Mouse (Mus musculus): ENCODE data around the gene Glt1d1. TPM values are rescaled to one million over a fixed set of nuclear protein-coding genes. Genes with fewer than 3 reads are reported as not detected.

Glt1d1 gene
- polyA plus RNA-seq, 1 experiment from 2014 or later, result 0.07 TPM

- peaks cover 11% of the 10 kb centered on the region; the same call in 1 of the 2 replicates for H3K36me3 ChIP-seq (ENCODE audit: control insufficient read depth, insufficient read depth)
- no peak overlapping the region for H3K4me2 ChIP-seq (ENCODE audit: low read depth, low read length)
- peaks cover 23% of the 10 kb centered on the region for H3K4me1 ChIP-seq (ENCODE audit: control insufficient read depth, low read depth, low read length)
- no peak overlapping the region for H3K9ac ChIP-seq (ENCODE audit: low read depth, low read length)
- WGBS (ENCODE audit: insufficient replicate concordance), result 74% methylated on average over 7 of the region's 7 CpGs
- H3K27ac ChIP-seq (ENCODE audit: low read length), result no peak overlapping the region
- no peak for ATAC-seq (ENCODE audit: low read depth)
- H3K27me3 ChIP-seq (ENCODE audit: control insufficient read depth, insufficient read depth, low read depth, low read length), result no peaks in the 10 kb centered on the region
- H3K9me3 ChIP-seq (replicated peaks; ENCODE audit: control insufficient read depth, low read length), result no peaks in the 10 kb centered on the region
- no peak overlapping the region for H3K4me3 ChIP-seq (ENCODE audit: low read depth, low read length)
These were observed 22.8 kb upstream of the Glt1d1 start for GRCm38 (mm10) chr5:127609191-127609714.

DNA sequence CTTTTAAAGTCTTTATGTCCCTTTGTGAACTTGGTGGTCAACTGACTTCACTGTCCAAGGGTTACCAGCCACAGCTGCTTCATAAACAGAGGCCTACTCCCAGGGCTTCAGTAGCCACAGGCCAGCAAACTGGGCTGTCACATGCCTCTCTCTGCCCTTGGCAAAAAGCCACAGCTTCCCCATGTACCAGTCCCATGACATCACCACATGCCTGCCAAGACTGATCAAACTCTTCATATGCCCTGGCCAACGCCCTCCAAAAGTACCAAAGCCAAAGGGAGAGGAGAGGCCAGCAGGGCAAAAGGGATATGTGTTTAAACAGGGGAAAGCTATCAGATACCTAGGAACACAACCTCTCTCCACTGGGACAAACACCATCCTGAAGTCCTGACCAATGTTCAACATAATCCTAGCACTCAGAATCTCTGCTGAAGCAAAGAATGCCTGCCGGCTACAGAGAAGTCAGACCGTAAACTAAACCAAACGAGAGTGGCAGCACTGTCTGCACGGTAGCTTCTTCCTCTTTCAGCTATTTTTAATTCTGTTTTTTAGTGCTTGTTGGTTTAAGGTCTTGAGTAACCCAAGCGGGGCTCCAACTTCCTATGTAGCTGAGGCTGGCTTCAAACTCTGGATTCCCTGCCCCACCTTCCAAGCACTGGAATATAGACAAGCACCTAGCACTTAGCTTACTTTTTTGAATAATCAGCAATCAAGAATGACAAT, 21.1 kb upstream of the Glt1d1 start:
- no peak overlapping the region for H3K4me3 ChIP-seq (ENCODE audit: low read depth, low read length)
- H3K27ac ChIP-seq (ENCODE audit: low read length), result peak overlapping the region; percentile 68
- no peaks in the 10 kb centered on the region for H3K27me3 ChIP-seq (ENCODE audit: control insufficient read depth, insufficient read depth, low read depth, low read length)
- peak; percentile 68 for ATAC-seq (ENCODE audit: low read depth)
- H3K4me1 ChIP-seq (ENCODE audit: control insufficient read depth, low read depth, low read length), result peaks cover 38% of the 10 kb centered on the region
- H3K4me2 ChIP-seq (ENCODE audit: low read depth, low read length), result no peak overlapping the region; the same call in 1 of the 2 replicates
- 21% methylated on average over 6 of the region's 6 CpGs for WGBS (ENCODE audit: insufficient replicate concordance)
- H3K36me3 ChIP-seq (ENCODE audit: control insufficient read depth, insufficient read depth), result peaks cover 10% of the 10 kb centered on the region; the same call in 1 of the 2 replicates
- no peak overlapping the region for H3K9ac ChIP-seq (ENCODE audit: low read depth, low read length)
- no peaks in the 10 kb centered on the region for H3K9me3 ChIP-seq (replicated peaks; ENCODE audit: control insufficient read depth, low read length)

DNA sequence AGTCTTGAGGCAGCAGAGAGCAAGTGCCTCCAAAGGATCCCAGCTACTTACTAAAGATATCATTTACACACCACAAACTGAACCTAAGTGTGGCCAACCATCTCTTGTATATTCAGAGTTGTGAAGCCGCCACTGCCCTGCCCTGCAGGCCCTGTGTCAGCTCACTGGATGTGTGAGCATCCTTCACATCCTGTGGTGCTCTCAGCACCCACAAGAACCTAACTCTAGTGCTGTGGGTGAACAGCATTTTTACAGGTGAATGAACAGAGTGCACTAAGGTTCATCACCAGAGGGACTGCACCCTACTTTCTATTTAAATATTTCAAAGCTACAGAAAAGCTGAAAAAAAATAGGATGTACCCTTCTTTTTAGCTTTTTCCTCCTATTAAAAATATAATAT, 20.2 kb upstream of the Glt1d1 start:
- Histone ChIP-seq H3K27ac (ENCODE audit: low read length) (no peak overlapping the region; the same call in 1 of the 2 replicates), H3K4me1 (ENCODE audit: control insufficient read depth, low read depth, low read length) (peaks cover 43% of the 10 kb centered on the region), H3K36me3 (ENCODE audit: control insufficient read depth, insufficient read depth) (peaks cover 7% of the 10 kb centered on the region; the same call in 1 of the 2 replicates), H3K9ac (ENCODE audit: low read depth, low read length) (no peak overlapping the region), H3K4me2 (ENCODE audit: low read depth, low read length) (no peak overlapping the region; the same call in 1 of the 2 replicates), H3K9me3 (replicated peaks; ENCODE audit: control insufficient read depth, low read length) (no peaks in the 10 kb centered on the region), H3K4me3 (ENCODE audit: low read depth, low read length) (no peak overlapping the region), H3K27me3 (ENCODE audit: control insufficient read depth, insufficient read depth, low read depth, low read length) (no peaks in the 10 kb centered on the region)
- ATAC-seq (ENCODE audit: low read depth), result no peak
- WGBS (ENCODE audit: insufficient replicate concordance), result 57% methylated on average over 1 of the region's 1 CpGs

DNA sequence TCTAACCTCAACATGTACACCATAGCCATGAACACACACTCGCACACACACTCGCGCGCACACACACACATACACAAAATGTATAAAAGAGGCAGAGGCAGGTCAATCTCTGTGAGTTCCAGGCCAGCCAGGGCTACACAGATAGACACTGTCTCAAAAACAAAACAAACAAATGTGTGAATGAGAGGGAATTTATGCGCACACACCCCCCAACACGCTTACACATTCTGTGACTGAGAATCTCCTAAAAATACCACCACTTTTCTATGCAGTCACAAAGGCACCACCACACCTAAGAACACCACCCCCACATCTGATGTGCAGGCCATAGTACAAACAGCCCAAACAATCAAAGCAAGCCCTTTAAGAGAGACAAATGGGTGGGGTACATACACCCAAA, 19.7 kb upstream of the Glt1d1 start:
- H3K4me1 ChIP-seq (ENCODE audit: control insufficient read depth, low read depth, low read length), result peaks cover 43% of the 10 kb centered on the region
- no peak overlapping the region for H3K9ac ChIP-seq (ENCODE audit: low read depth, low read length)
- H3K36me3 ChIP-seq (ENCODE audit: control insufficient read depth, insufficient read depth), result peaks cover 3% of the 10 kb centered on the region; the same call in 1 of the 2 replicates
- no peak overlapping the region for H3K27ac ChIP-seq (ENCODE audit: low read length)
- no peak for ATAC-seq (ENCODE audit: low read depth)
- H3K9me3 ChIP-seq (replicated peaks; ENCODE audit: control insufficient read depth, low read length), result no peaks in the 10 kb centered on the region
- no peak overlapping the region for H3K4me3 ChIP-seq (ENCODE audit: low read depth, low read length)
- no peaks in the 10 kb centered on the region for H3K27me3 ChIP-seq (ENCODE audit: control insufficient read depth, insufficient read depth, low read depth, low read length)
- no peak overlapping the region for H3K4me2 ChIP-seq (ENCODE audit: low read depth, low read length)
- WGBS (ENCODE audit: insufficient replicate concordance), result 88% methylated on average over 6 of the region's 6 CpGs

DNA sequence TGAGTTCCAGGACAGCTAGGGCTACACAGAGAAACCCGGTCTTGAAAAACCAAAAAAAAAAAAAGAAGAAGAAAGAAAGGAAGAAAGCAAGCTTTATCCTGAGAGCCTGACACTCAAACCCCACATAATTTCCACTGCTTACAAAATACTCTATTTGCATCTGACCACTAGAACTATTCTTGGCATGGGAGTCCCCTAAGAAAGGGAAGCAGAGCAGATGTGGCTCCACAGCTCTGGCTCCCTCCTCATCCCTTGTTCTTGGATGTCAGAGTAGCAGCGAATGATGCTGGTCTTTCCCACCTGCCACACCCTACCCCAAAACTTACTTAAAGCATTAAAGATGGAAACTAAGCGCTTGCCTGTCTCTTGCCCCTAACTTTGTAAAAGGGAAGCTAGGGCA, 16.6 kb upstream of the Glt1d1 start:
- Histone ChIP-seq H3K4me1 (ENCODE audit: control insufficient read depth, low read depth, low read length) (peaks cover 39% of the 10 kb centered on the region), H3K9me3 (replicated peaks; ENCODE audit: control insufficient read depth, low read length) (no peaks in the 10 kb centered on the region), H3K36me3 (ENCODE audit: control insufficient read depth, insufficient read depth) (no peaks in the 10 kb centered on the region), H3K27me3 (ENCODE audit: control insufficient read depth, insufficient read depth, low read depth, low read length) (no peaks in the 10 kb centered on the region), H3K9ac (ENCODE audit: low read depth, low read length) (no peak overlapping the region), H3K4me3 (ENCODE audit: low read depth, low read length) (peak overlapping the region; percentile 85), H3K27ac (ENCODE audit: low read length) (no peak overlapping the region; the same call in 1 of the 2 replicates), H3K4me2 (ENCODE audit: low read depth, low read length) (peak overlapping the region; percentile 83)
- 29% methylated on average over 3 of the region's 3 CpGs for WGBS (ENCODE audit: insufficient replicate concordance)
- no peak for ATAC-seq (ENCODE audit: low read depth)

DNA sequence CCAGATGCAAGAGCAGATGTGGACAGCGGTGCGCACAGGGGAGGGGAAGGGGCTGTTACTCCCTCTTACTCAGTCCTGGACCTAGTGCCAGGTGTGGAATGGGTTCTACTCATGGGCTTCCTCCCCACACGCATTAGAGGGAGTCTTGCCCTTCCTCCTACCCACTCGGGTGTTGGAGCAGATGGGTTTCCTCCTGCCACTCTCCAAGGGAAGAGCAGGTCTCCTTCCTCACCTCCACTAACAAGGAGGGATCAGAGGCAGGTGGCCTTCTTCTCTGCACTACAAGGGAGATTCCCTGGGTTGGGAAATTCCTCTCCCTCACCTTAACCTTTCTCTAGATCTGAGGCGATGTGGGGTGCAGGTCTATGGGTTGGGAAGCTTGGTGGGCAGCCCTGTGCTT, 15.9 kb upstream of the Glt1d1 start:
- Histone ChIP-seq H3K36me3 (ENCODE audit: control insufficient read depth, insufficient read depth) (no peaks in the 10 kb centered on the region), H3K9ac (ENCODE audit: low read depth, low read length) (peak overlapping the region; percentile 84), H3K4me2 (ENCODE audit: low read depth, low read length) (peak overlapping the region; percentile 83), H3K4me1 (ENCODE audit: control insufficient read depth, low read depth, low read length) (peaks cover 34% of the 10 kb centered on the region), H3K9me3 (replicated peaks; ENCODE audit: control insufficient read depth, low read length) (no peaks in the 10 kb centered on the region), H3K27ac (ENCODE audit: low read length) (no peak overlapping the region; the same call in 1 of the 2 replicates), H3K27me3 (ENCODE audit: control insufficient read depth, insufficient read depth, low read depth, low read length) (no peaks in the 10 kb centered on the region), H3K4me3 (ENCODE audit: low read depth, low read length) (peak overlapping the region; percentile 85)
- 0% methylated on average over 3 of the region's 5 CpGs for WGBS (ENCODE audit: insufficient replicate concordance)
- no peak for ATAC-seq (ENCODE audit: low read depth)

DNA sequence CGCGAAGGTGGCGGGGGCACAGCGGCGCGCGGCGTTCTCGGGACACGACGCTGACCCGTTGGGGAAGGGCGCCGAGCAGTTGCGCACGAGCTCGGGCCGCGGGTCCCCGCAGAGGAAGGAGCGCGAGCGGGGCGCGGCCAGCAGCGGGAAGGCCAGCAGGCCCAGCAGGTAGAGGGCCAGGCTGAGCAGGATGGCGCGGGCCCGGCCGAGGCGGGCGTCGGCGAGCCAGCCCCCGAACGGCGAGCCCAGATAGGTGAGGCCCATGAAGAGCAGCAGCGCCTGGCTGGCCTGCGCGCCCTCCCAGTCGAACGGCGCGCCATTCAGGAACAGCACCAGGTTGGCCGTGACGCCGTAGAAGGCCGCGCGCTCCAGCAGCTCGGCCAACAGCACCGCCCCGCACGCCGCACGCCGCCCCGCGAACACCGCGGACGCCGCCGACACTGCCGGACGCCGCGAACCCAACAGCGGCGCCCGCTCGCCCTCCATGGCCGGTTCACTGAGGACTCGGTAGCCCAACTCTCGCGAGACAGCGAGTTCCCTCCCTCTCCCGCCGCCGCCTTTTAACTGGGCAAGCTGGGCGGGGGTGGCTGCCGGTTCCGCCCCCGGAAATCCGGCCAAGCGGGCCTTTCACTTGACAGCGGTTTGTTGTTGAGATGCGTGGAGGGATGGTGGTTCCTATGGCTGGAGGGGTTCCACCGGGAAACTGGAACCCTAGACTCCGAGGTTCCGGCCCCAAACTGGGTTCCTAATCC, 15.0 kb upstream of the Glt1d1 start:
- peak overlapping the region; percentile 85 for H3K4me3 ChIP-seq (ENCODE audit: low read depth, low read length)
- peaks cover 26% of the 10 kb centered on the region for H3K4me1 ChIP-seq (ENCODE audit: control insufficient read depth, low read depth, low read length)
- no peaks in the 10 kb centered on the region for H3K9me3 ChIP-seq (replicated peaks; ENCODE audit: control insufficient read depth, low read length)
- H3K27me3 ChIP-seq (ENCODE audit: control insufficient read depth, insufficient read depth, low read depth, low read length), result no peaks in the 10 kb centered on the region
- no peaks in the 10 kb centered on the region for H3K36me3 ChIP-seq (ENCODE audit: control insufficient read depth, insufficient read depth)
- peak overlapping the region; percentile 84 for H3K9ac ChIP-seq (ENCODE audit: low read depth, low read length)
- peak; percentile 92 for ATAC-seq (ENCODE audit: low read depth)
- under 1% methylated on average over 78 of the region's 91 CpGs for WGBS (ENCODE audit: insufficient replicate concordance)
- H3K4me2 ChIP-seq (ENCODE audit: low read depth, low read length), result peak overlapping the region; percentile 83
- H3K27ac ChIP-seq (ENCODE audit: low read length), result peak overlapping the region; percentile 74

DNA sequence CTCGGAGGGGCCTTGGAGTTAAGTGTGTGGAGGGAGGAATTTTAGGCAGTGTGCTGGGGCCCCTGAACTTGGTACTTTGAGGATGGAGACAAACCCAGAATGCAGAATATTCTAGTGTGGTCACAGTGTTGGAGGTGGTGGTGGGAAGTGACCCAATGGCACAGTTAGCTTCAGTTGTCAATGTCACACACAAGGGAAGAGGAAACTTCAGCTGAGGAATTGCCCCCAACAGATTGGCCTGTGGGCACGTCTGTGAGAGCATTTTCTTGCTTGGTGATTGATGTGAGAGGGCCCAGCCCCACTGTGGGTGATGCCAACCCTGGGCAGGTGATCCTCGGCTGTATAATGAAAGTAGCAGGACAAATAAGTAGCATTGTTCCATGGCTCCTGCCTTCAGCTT, 13.2 kb upstream of the Glt1d1 start:
- H3K9ac ChIP-seq (ENCODE audit: low read depth, low read length), result no peak overlapping the region
- ATAC-seq (ENCODE audit: low read depth), result no peak
- H3K9me3 ChIP-seq (replicated peaks; ENCODE audit: control insufficient read depth, low read length), result no peaks in the 10 kb centered on the region

DNA sequence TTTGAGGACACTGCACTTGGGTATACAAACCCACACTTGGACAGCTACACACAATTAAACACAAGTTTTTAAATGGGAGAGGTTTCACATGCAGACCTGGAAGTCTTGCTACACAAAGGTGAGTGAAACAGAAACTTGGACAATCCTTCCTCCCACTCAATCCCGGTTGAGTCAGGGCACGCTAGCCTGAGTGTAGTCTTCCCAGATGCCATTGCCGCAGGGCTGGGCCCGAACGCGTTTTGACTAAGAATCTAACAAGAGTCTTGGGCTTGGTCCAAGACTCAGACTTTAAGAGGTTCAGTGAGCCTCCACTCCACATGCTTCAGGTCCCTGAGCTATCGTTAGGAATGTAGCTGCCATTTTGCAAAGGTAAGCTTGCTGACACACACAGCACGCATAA, 11.7 kb upstream of the Glt1d1 start:
- no peak overlapping the region for H3K4me2 ChIP-seq (ENCODE audit: low read depth, low read length)
- no peak overlapping the region for H3K9ac ChIP-seq (ENCODE audit: low read depth, low read length)
- 67% methylated on average over 8 of the region's 8 CpGs for WGBS (ENCODE audit: insufficient replicate concordance)
- no peaks in the 10 kb centered on the region for H3K27me3 ChIP-seq (ENCODE audit: control insufficient read depth, insufficient read depth, low read depth, low read length)
- H3K9me3 ChIP-seq (replicated peaks; ENCODE audit: control insufficient read depth, low read length), result no peaks in the 10 kb centered on the region
- peaks cover 10% of the 10 kb centered on the region for H3K4me1 ChIP-seq (ENCODE audit: control insufficient read depth, low read depth, low read length)
- no peak overlapping the region for H3K27ac ChIP-seq (ENCODE audit: low read length)
- no peak overlapping the region for H3K4me3 ChIP-seq (ENCODE audit: low read depth, low read length)
- ATAC-seq (ENCODE audit: low read depth), result no peak
- no peaks in the 10 kb centered on the region for H3K36me3 ChIP-seq (ENCODE audit: control insufficient read depth, insufficient read depth)

More for the DNA sequence above, 13.2 kb upstream of the Glt1d1 start:
- Histone ChIP-seq H3K36me3 (ENCODE audit: control insufficient read depth, insufficient read depth) (no peaks in the 10 kb centered on the region), H3K27me3 (ENCODE audit: control insufficient read depth, insufficient read depth, low read depth, low read length) (no peaks in the 10 kb centered on the region), H3K27ac (ENCODE audit: low read length) (no peak overlapping the region), H3K4me1 (ENCODE audit: control insufficient read depth, low read depth, low read length) (peaks cover 22% of the 10 kb centered on the region), H3K4me2 (ENCODE audit: low read depth, low read length) (no peak overlapping the region), H3K4me3 (ENCODE audit: low read depth, low read length) (no peak overlapping the region)
- 56% methylated on average over 3 of the region's 3 CpGs for WGBS (ENCODE audit: insufficient replicate concordance)
